Mouse (Mus musculus): Measurements from ENCODE around the gene Stard5.

Gene Stard5

DNA sequence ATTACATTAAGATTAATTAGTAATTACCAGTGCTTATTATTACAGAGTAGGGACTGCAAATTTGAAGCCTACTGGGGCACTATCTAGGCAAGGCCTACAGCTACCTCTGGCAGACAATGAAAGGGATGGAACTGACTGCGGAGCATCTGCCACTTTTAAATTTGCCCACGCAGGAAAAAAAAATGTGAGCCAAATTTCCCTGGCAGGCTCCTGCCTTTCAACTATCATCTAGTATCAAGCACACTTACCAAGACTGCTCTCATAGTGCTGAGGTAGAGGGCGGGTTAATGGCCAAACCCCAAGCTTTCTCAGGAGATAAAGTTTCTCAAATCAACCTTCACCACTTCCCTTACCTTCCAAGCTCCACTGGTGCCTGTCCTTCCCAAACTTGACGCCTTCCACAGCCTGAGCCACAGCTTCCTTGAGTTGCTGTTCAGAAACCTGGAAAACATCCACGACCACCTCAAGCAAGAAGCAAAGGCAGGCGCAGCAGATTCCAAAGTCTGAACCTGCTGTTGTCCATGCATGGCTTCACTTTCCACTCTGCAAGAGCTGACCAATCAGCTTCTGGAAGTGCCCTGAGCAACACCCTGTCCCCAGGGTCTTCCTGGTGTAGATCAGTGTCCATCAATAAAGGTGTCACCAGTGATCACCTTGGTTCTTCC is 31.1 kb downstream of the Stard5 start:
- ATAC-seq (ENCODE audit: low TSS enrichment): peak; percentile 85

DNA sequence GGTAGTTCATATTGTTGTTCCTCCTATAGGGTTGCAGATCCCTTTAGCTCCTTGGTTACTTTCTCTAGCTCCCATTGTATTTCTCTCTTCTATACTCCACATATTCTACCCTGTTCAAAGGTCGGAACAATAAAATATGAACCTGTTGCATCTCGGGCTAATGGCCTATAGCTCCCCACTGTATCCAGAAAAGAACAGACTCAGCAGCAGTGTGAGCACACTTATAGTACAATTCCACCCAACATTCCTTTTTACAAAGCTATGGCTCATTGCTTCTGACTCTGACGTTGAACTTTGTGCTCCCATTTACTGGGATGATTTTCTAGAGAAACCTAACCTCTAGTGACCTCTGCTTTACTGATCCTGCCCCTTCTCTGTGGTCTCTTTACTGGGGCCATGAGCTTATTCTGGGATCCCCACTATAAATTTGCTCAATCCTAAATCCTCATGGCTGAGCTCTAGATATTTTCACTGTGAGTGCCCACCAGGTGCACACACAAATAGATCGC is 34.4 kb downstream of the Stard5 start:
- ATAC-seq (ENCODE audit: low TSS enrichment): no peak

DNA sequence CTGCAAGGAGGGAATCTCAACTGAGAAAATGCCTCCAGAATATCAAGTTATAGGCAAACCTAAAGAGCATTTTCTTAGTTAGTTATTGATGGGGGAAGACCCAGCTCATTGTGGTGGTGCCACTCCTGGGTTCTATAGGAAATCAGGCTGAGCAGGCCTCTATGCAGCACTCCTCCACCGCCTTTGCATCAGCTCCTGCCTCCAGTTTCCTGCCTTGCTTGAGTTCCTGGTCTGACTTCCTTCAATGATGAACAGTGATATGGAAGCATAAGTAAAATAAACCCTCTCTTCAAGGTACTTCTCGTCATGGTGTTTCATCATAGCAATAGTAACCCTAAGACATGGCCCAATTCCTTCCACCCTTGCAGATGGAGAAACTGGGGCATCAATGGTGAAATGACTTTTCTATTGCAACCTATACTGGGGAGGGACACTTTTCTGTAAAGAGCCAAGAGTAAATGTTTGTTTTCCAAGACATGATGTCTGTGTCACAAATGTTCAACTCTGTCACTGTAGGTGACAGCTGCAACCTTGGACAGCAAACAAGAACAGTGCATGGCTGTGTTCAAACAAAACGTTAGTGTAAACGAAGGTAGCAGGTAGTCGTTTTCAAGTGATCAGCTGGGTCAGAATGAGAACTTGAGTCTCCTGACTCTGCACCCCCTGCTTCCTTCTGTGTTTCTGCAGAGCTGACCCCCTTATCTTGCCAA is 36.3 kb downstream of the Stard5 start:
- ATAC-seq (ENCODE audit: low TSS enrichment): no peak

DNA sequence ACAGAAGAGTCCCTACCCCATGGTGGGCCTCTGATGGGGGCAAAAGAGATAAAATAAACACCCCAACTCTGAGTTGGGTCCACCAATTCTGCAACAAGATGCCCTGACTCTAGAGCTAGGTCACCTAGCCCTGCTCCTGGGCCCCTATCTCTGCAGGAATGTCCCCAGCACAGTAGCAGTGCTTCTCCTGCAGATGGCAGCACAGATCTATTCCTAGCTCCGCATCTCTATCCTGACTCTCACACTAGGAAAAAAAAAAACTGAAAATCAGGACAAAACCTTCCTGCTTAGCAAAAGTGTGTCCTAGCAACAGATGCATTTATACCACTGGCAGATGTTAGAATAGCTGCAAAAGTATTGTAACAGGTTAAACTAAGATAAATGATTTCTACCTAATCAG is 37.0 kb downstream of the Stard5 start:
- peak; percentile 93 for ATAC-seq (ENCODE audit: low TSS enrichment)

DNA sequence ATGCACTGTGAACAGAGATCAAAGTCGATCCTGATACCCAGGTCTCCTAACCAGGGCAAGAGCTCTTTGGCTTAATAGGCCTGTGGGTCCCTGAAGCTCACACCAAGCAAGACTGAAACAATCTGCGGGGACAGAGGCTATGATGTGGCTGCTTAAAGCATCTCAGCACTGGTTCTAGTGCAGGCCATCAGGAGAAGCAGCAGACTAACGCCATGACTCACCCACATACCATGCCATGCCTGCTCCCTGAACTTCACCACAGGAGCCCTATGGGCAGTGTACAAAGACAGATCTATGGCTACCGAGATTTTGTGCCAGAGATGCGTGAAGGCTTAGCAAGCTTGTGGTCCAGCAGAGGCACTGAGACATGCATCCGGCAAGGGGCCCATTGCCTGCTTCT is 39.8 kb downstream of the Stard5 start:
- ATAC-seq (ENCODE audit: low TSS enrichment): no peak

DNA sequence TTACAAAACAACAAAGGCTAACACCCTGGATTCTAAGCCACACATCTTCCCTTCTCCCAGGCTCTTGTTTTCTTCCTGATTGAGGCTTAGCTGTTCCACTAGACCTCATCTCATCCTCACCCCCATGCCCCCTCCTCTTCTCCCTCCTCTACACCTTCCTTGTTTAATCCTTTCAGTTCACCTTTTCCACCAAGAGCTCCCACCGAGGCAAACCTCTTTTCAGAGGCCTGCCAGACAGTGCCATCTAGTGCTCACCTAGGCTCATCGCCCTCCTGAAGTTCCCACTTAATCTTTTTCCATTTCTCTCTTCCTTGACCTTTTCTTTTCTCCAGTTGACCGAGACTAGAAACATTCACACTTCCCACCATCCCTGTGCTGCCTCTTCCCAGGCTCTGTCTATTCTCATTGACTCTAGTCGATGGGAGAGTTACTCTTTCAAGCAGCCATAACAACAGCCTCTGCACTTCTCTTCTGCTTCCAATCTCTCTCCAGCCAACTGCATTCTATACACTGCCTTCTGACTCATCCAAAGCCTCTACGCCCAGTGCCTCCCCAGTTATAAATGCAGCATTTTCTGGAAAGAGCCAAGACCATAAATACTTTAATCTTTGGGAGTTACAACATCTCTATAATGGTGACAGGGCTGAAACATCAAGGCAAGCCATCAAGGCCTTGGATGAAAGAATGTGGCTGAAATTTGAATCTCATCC is 43.9 kb downstream of the Stard5 start:
- ATAC-seq (ENCODE audit: low TSS enrichment): peak; percentile 72

DNA sequence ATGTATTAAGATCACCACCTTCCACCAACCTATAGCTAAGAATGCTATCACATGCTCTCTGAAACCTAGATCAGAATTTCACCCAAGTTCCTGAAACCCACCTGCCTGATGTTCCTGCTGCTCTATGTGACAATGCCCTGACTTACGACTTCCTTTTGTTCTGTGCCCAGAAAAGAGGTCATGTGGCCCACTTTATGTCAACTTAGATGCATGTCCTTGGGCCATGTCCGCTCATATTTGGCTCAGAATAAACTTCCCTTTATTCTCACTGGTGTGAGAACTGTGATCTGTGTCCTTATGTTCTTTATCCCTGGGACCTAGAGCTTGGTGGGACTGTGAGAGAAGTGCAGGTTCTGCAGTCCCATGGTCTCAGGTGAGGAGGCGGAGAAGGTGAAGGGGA is 45.5 kb downstream of the Stard5 start:
- ATAC-seq (ENCODE audit: low TSS enrichment): no peak

DNA sequence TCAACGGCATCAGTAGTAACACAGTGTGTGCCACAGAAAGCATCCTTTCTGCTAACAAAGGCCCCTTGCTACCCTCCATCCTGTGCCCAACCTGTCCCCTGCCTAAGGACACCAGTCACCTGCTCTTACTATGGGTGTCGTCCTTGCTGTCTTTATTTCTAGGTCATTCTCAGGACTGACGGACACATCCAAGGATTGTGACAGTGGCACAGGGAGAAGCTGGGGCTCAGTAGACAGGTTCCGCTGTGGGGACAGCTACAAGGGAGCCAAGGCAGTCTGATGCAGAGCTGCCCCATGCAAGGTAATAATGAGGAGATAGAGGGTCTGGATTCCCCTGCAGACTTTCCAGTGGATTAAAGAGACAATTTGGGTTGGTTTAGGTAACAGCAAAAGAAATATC is 46.7 kb downstream of the Stard5 start:
- ATAC-seq (ENCODE audit: low TSS enrichment): no peak

DNA sequence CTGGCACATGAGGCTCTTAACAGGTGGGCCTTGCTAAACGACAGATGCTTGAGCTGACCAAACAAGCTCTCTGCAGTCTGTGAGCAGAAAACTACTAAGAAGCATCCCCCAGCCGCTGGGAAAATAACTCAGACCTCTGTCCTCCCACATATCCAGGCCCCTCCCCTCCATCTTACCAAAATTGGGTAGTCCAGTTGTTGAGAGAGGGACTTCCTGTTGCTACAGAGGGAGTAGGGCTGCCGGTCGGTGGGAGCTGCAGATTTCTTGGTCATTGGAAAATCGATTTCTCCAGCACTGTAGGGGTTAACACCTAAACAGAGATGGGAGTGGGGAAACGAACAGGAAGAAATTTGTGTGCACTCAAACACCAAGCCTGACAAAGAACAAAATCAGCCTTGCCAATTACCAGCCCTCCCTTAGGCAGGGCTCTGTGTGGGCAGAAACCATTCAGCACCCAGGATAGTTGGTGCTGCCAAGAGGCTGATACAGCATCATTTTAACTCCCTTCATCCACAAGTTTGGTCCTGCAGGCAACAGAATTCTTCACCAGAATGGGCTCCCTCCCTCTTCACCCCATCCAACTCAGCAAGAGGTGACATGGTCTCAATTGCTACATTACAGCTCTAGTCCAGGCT is 51.0 kb downstream of the Stard5 start:
- peak; percentile 55; the same call in 1 of the 2 replicates for ATAC-seq (ENCODE audit: low TSS enrichment)

DNA sequence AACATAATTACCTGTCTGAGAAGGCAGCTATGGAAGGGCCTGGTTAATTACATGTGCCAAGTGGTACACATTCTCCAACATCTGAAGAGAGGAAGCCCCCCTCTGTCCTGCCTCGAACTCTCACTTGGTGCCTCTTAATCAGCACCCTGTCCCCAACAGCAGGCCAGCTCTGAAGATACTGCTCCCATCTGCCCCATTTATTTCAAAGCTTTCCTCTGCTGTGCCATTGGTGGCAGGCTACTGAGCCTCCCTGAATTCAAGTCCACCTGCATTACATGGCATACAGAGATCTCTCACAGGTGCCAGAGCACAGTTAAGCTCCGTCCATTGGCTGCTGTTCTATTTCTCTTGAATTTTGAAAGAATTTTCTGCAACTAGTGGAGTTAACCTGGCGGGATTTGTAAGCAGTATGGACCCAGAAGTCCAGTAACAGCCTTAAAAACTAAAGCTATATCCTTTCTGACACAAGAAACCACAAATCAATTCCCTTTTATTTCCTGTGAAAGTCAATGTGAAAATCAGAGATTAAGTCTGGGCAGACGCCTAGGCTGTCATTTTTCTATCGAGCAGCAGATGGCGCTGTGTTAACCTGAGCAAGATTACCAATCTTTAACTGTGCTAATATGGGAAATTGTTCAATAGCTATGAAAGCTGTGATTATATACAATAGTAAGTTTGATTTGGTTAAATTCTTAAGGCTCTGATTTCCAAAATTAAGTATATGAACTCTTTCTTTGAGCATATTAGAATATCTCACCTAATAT is 63.9 kb downstream of the Stard5 start:
- ATAC-seq (ENCODE audit: low TSS enrichment): no peak

DNA sequence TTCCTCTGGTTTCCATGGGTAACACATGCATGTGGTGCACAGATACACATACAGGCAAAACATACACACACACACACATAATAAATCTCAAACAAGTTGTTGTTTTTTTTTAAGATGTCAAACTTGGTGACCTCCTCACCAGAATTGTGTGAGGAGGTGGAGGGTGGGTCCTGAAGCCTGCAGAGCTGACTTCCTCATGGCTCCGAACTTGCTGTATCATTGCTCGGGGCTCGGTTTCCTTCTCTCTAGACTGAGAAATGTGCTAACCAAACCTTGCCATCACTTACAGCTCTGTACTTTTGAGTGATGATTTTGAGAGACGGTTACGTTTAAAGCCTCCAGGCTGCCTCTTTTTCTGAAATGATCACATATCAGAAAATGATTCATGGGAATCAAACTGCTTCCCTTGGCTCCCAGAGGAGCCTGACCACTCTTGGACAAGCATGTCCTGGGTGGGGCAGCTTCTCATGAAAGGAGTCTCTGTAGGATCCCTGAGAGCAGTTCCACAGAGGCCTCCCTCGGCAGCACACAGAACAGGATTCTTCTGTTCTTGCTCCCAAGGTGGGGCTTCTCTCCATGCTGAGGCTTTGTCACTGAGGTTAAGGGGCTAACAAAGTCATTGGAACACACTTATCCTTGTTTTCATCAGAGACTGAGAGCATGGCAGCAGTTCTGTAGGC is 67.4 kb downstream of the Stard5 start:
- ATAC-seq (ENCODE audit: low TSS enrichment): no peak
